Mouse (Mus musculus) embryonic facial prominence, embryonic 11.5 days (tissue): ENCODE measurements around the gene Col4a2. TPM values are rescaled to one million over a fixed set of nuclear protein-coding genes. Genes with fewer than 3 reads are reported as not detected.

ENCODE experiments used
- ATAC-seq: fragments of 200-750 bp; cut with Nextera tagmentation; replicated peaks from 2 replicates; pipeline ENCODE4 v1.8.0; 2017; ENCODE audit warnings: low read depth; ENCODE audit not compliant: insufficient number of reproducible peaks, low FRiP score, low TSS enrichment
- DNase-seq: peaks from one replicate; pipeline ENCODE4 v3.0.0-alpha.2; 2015; ENCODE audit warnings: low spot score
- H3K27ac ChIP-seq: fragments of 300-500 bp; sonication (generic); replicated peaks from 2 replicates; pipeline ENCODE4 v1.5.1; 2014; ENCODE audit warnings: mild to moderate bottlenecking, low read depth, low read length, control low read depth
- H3K27me3 ChIP-seq: fragments of 300-500 bp; sonication (generic); 2 replicates; pipeline ENCODE4 v1.6.1; 2014; ENCODE audit warnings: mild to moderate bottlenecking, low read length, moderate library complexity, mixed read lengths; ENCODE audit not compliant: control insufficient read depth, insufficient read depth
- H3K36me3 ChIP-seq: fragments of 300-500 bp; sonication (generic); replicated peaks from 2 replicates; pipeline ENCODE4 v1.6.1; 2014; ENCODE audit warnings: low read depth, mild to moderate bottlenecking, low read length, moderate library complexity, mixed read lengths; ENCODE audit not compliant: control insufficient read depth, insufficient read depth
- H3K4me1 ChIP-seq: fragments of 300-500 bp; sonication (generic); 2 replicates; pipeline ENCODE4 v1.6.1; 2014; ENCODE audit warnings: low read length, mixed read lengths; ENCODE audit not compliant: control insufficient read depth, insufficient read depth
- H3K4me2 ChIP-seq: fragments of 300-500 bp; sonication (generic); 2 replicates; pipeline ENCODE4 v1.6.1; 2014; ENCODE audit warnings: low read depth, mild to moderate bottlenecking, control low read depth, low read length, moderate library complexity
- H3K4me3 ChIP-seq: fragments of 300-500 bp; sonication (generic); 2 replicates; pipeline ENCODE4 v1.5.1; 2014; ENCODE audit warnings: low read depth, low read length, control low read depth
- H3K9ac ChIP-seq: fragments of 300-500 bp; sonication (generic); replicated peaks from 2 replicates; pipeline ENCODE4 v1.6.1; 2014; ENCODE audit warnings: mild to moderate bottlenecking, control low read depth, low read length
- H3K9me3 ChIP-seq: fragments of 300-500 bp; sonication (generic); replicated peaks from 2 replicates; pipeline ENCODE4 v1.6.1; 2016; ENCODE audit warnings: mild to moderate bottlenecking, low read length, inconsistent platforms, mixed read lengths; ENCODE audit not compliant: control insufficient read depth
- WGBS: fragments of 180-500 bp; shearing (Covaris S2); extraction: QIAGEN DNeasy Blood & Tissue Kit; methylation state at CpG from one replicate; pipeline ENCODE4 v1.1.7; 2014; 5-methylcytosine and 5-hydroxymethylcytosine counted together
- polyA plus RNA-seq: library from polyadenylated mRNA; unstranded; fragments of >200 nt; fragmentation: Nextera tagmentation; extraction: Ambion mirVana; gene quantifications from 2 replicates; pipeline ENCODE4 v1.2.1, GENCODE M21; 2014

Col4a2 gene
- polyA plus RNA-seq, 1 experiment from 2014 or later: 26.7 TPM

DNA sequence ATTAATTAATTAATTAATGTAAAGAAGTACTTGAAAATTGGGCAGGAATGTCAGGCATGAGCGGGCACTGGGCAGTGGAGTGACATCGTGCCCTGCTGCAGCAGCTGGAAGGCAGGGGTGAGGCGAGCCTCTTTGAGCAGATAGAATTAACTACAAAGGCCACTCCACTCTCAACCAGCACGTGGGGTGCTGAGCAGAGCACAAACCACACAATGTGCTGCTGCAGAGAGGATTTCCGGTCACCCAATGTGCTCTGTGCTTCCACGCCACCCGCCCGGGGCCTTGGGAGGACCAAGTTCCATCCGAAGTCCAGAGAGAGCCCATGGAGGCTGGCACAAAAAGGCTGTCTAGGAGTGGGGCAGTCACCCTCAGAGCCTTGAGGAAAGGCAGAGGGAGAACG, 29.4 kb upstream of the Col4a2 start:
- Histone ChIP-seq H3K4me3 (no peak overlapping the region), H3K9me3 (no peaks in the 10 kb centered on the region), H3K4me1 (peaks cover 8% of the 10 kb centered on the region), H3K27me3 (no peaks in the 10 kb centered on the region), H3K36me3 (no peaks in the 10 kb centered on the region), H3K27ac (no peak overlapping the region), H3K4me2 (no peak overlapping the region), H3K9ac (no peak overlapping the region)
- 63% methylated on average over 10 of the region's 10 CpGs for WGBS
- ATAC-seq (0 out of 2 replicates have a peak, but pooled peaks have one; percentile 26), DNase-seq (no peak)

- H3K9ac ChIP-seq: no peak overlapping the region
- no peak overlapping the region for H3K4me3 ChIP-seq
- no peaks in the 10 kb centered on the region for H3K36me3 ChIP-seq
- no peak overlapping the region for H3K27ac ChIP-seq
- H3K27me3 ChIP-seq: no peaks in the 10 kb centered on the region
- no peak overlapping the region for H3K4me2 ChIP-seq
- no peaks in the 10 kb centered on the region for H3K9me3 ChIP-seq
- 71% methylated on average over 4 of the region's 4 CpGs for WGBS
- ATAC-seq (no peak), DNase-seq (no peak)
- H3K4me1 ChIP-seq: no peaks in the 10 kb centered on the region; the same call in 1 of the 2 replicates
Measured at GRCm38 (mm10) chr8:11285437-11285836, 27.2 kb upstream of the Col4a2 start.

- H3K36me3 ChIP-seq: no peaks in the 10 kb centered on the region
- no peak overlapping the region for H3K9ac ChIP-seq
- H3K27ac ChIP-seq: no peak overlapping the region
- WGBS: 76% methylated on average over 3 of the region's 3 CpGs
- DNase-seq (no peak), ATAC-seq (no peak)
- H3K9me3 ChIP-seq: no peaks in the 10 kb centered on the region
- H3K4me3 ChIP-seq: no peak overlapping the region
- no peaks in the 10 kb centered on the region for H3K27me3 ChIP-seq
- no peaks in the 10 kb centered on the region; the same call in 1 of the 2 replicates for H3K4me1 ChIP-seq
- H3K4me2 ChIP-seq: no peak overlapping the region
Measured at GRCm38 (mm10) chr8:11287139-11287538, 25.5 kb upstream of the Col4a2 start.

- H3K27ac ChIP-seq: no peak overlapping the region
- 77% methylated on average over 6 of the region's 6 CpGs for WGBS
Measured at GRCm38 (mm10) chr8:11288286-11288685, 24.3 kb upstream of the Col4a2 start.

GRCm38 (mm10) chr8:11290533-11290932, 22.1 kb upstream of the Col4a2 start:
- WGBS: 11% methylated on average over 1 of the region's 1 CpGs
- H3K9me3 ChIP-seq: no peaks in the 10 kb centered on the region
- no peak overlapping the region for H3K4me3 ChIP-seq
- DNase-seq (no peak), ATAC-seq (no peak)
- no peak overlapping the region for H3K27ac ChIP-seq
- H3K27me3 ChIP-seq: no peaks in the 10 kb centered on the region
- no peak overlapping the region for H3K9ac ChIP-seq
- H3K36me3 ChIP-seq: no peaks in the 10 kb centered on the region
- no peaks in the 10 kb centered on the region for H3K4me1 ChIP-seq
- H3K4me2 ChIP-seq: no peak overlapping the region

More at GRCm38 (mm10) chr8:11288286-11288685, 24.3 kb upstream of the Col4a2 start:
- Histone ChIP-seq H3K36me3 (no peaks in the 10 kb centered on the region), H3K4me1 (no peaks in the 10 kb centered on the region), H3K27me3 (no peaks in the 10 kb centered on the region), H3K9ac (no peak overlapping the region), H3K4me2 (no peak overlapping the region), H3K9me3 (no peaks in the 10 kb centered on the region), H3K4me3 (no peak overlapping the region)
- DNase-seq (no peak), ATAC-seq (no peak)

GRCm38 (mm10) chr8:11292611-11293010, 20.0 kb upstream of the Col4a2 start:
- Histone ChIP-seq H3K36me3 (no peaks in the 10 kb centered on the region), H3K27ac (no peak overlapping the region), H3K4me3 (no peak overlapping the region), H3K9me3 (no peaks in the 10 kb centered on the region), H3K9ac (no peak overlapping the region), H3K4me2 (no peak overlapping the region), H3K4me1 (no peaks in the 10 kb centered on the region), H3K27me3 (no peaks in the 10 kb centered on the region)
- whole genome bisulfite sequencing: 76% methylated on average over 3 of the region's 3 CpGs
- ATAC-seq: no peak
- DNase-seq: no peak

- Histone ChIP-seq H3K36me3 (no peaks in the 10 kb centered on the region), H3K9me3 (no peaks in the 10 kb centered on the region), H3K4me2 (no peak overlapping the region), H3K4me1 (0 out of 2 replicates have a peak, but pooled peaks cover 2% of the 10 kb centered on the region), H3K27me3 (no peaks in the 10 kb centered on the region), H3K9ac (no peak overlapping the region), H3K27ac (no peak overlapping the region), H3K4me3 (no peak overlapping the region)
- DNase-seq (no peak), ATAC-seq (no peak)
- WGBS: 91% methylated on average over 10 of the region's 10 CpGs
Measured at GRCm38 (mm10) chr8:11296282-11296943, 16.2 kb upstream of the Col4a2 start.

- H3K4me3 ChIP-seq: no peak overlapping the region
- ATAC-seq: no peak
- no peak overlapping the region for H3K4me2 ChIP-seq
- H3K36me3 ChIP-seq: no peaks in the 10 kb centered on the region
- H3K27ac ChIP-seq: no peak overlapping the region
- H3K27me3 ChIP-seq: no peaks in the 10 kb centered on the region
- WGBS: 81% methylated on average over 8 of the region's 8 CpGs
- H3K9me3 ChIP-seq: no peaks in the 10 kb centered on the region
- no peak for DNase-seq
- H3K4me1 ChIP-seq: 0 out of 2 replicates have a peak, but pooled peaks cover 2% of the 10 kb centered on the region
- no peak overlapping the region for H3K9ac ChIP-seq
Measured at GRCm38 (mm10) chr8:11297141-11297838, 15.3 kb upstream of the Col4a2 start.
